Mouse (Mus musculus) spleen, adult 2 months (tissue): ENCODE results near the gene Agpat2. TPM values are rescaled to one million over a fixed set of nuclear protein-coding genes. Genes with fewer than 3 reads are reported as not detected.
A peak's percentile ranks its signal among the peaks of the same experiment; 100 is the strongest.

Source experiments
- DNase-seq, 2 experiments: peaks; one replicate each; pipeline versions ENCODE4 v3.0.0 to v3.0.0-alpha.2; 2012 to 2021; ENCODE audit warnings: low spot score in 2 of 2, low read depth in 1 of 2
- H3K27ac ChIP-seq: fragments of 200-500 bp; 2 replicates; pipeline ENCODE4 v1.5.1; 2012; ENCODE audit warnings: low read length, inconsistent platforms; ENCODE audit not compliant: insufficient read depth
- H3K27me3 ChIP-seq: fragments of 200-500 bp; 2 replicates; pipeline ENCODE4 v1.6.1; 2012; ENCODE audit warnings: mild to moderate bottlenecking, moderate library complexity, low read length, inconsistent platforms; ENCODE audit not compliant: control insufficient read depth, insufficient read depth
- H3K36me3 ChIP-seq: fragments of 200-500 bp; 2 replicates; pipeline ENCODE4 v1.6.1; 2012; ENCODE audit warnings: mild to moderate bottlenecking, low read length, inconsistent platforms; ENCODE audit not compliant: control insufficient read depth, insufficient read depth
- H3K4me1 ChIP-seq: fragments of 200-500 bp; 2 replicates; pipeline ENCODE4 v1.6.1; 2011; ENCODE audit warnings: inconsistent platforms; ENCODE audit not compliant: control insufficient read depth, insufficient read depth, insufficient read length
- H3K4me3 ChIP-seq: fragments of 200-500 bp; 2 replicates; pipeline ENCODE4 v1.5.1; 2011; ENCODE audit warnings: mild to moderate bottlenecking, inconsistent platforms; ENCODE audit not compliant: insufficient read depth, insufficient read length; ENCODE audit errors: extremely low read depth
- CTCF ChIP-seq: fragments of 200-500 bp; IDR thresholded peaks from 2 replicates; pipeline ENCODE4 v1.5.1; 2011; ENCODE audit warnings: mild to moderate bottlenecking, inconsistent platforms; ENCODE audit not compliant: insufficient read depth, insufficient read length, insufficient replicate concordance; ENCODE audit errors: extremely low read depth
- POLR2A ChIP-seq: fragments of 200-500 bp; IDR thresholded peaks from 2 replicates; pipeline ENCODE4 v1.6.1; 2011; ENCODE audit warnings: low read depth, low read length, inconsistent platforms
- WGBS: fragments of 180-500 bp; shearing (Covaris S2); methylation state at CpG from one replicate; pipeline ENCODE4 v1.1.7; 2018; 5-methylcytosine and 5-hydroxymethylcytosine counted together
- polyA plus RNA-seq: library from polyadenylated mRNA; depleted of rRNA; stranded (reverse); fragments of >200 nt; gene quantifications from 2 replicates; pipeline ENCODE4 v1.2.3, GENCODE M21; 2012

The Agpat2 gene
- polyA plus RNA-seq, 1 experiment = 22.7 TPM

DNA sequence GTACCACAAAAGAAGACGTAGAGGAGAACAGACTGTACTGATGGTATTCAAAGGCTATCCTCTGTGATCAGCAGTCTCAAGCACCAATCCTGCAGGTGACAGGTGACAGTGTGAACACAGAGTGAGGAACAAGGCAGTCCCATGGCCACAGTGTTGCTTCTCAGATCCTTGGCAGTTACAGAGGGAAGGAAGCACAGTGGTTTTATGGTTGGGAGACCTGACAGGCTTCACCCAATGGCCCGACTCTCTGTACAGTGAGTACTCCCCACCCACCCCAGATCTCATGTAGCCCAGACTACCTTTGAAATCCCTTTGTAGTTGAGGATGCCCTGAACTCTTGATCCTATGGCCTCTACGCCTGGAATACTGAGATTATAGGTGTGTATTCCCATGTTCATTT lies 21.2 kb upstream of the Agpat2 start:
- Histone ChIP-seq H3K27me3 (peaks cover 6% of the 10 kb centered on the region), H3K27ac (no peak overlapping the region), H3K4me1 (peaks cover 2% of the 10 kb centered on the region; the same call in 1 of the 2 replicates), H3K4me3 (no peak overlapping the region), H3K36me3 (no peaks in the 10 kb centered on the region)
- WGBS = 23% methylated on average over 3 of the region's 3 CpGs
- no peak for TF ChIP-seq CTCF
- TF ChIP-seq POLR2A = no peak
- no peak for DNase-seq

DNA sequence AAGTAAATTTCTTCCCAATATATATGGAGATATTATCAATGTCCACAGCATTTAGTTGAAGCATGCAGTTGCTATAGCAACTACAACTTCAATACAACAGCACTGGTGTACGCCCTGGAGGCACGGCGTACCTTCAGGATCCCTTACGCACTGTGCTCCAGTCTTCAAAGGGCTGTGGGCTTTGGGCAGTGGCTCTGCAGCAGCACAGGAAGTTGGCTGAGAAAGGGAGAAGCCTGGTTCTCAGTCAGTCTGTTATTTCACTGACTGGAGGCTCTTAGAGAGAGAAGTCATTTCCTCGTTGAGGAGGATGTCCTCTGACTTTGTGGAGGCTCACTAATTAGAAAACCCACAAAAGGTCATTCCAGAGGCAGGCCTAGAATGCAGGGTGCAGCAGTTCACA lies 18.8 kb upstream of the Agpat2 start:
- H3K36me3 ChIP-seq = no peaks in the 10 kb centered on the region
- H3K27ac ChIP-seq = no peak overlapping the region
- H3K4me3 ChIP-seq = no peak overlapping the region
- peak in 1 of 2 experiments; percentile 54 for DNase-seq
- H3K27me3 ChIP-seq = 0 out of 2 replicates have a peak, but pooled peaks cover under 1% of the 10 kb centered on the region
- no peak for TF ChIP-seq CTCF
- TF ChIP-seq POLR2A = no peak
- WGBS = 10% methylated on average over 5 of the region's 5 CpGs
- H3K4me1 ChIP-seq = no peaks in the 10 kb centered on the region

DNA sequence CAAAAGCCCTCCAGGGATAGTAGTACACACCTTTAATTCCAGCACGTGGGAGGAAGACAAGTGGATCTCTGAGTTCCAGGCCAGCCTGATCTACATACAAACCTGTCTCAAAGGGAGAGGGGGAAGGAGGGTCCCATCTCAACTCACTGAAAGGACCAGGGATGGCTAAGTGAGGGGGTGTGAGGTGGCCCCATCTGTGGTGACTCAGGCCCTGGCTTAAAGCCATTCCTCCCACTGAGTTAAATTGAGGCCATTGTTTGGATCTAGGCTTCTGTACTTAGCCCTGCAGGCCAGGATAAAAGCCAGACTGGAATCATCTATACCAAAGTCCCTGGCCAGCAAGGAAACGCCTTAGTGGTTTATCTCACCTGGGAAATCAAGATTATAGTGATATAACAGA lies 17.0 kb upstream of the Agpat2 start:
- WGBS = 76% methylated on average over 2 of the region's 2 CpGs
- no peaks in the 10 kb centered on the region for H3K4me1 ChIP-seq
- DNase-seq = no peak
- H3K27ac ChIP-seq = no peak overlapping the region
- no peaks in the 10 kb centered on the region for H3K27me3 ChIP-seq
- TF ChIP-seq POLR2A (no peak), CTCF (no peak)
- H3K4me3 ChIP-seq = no peak overlapping the region
- H3K36me3 ChIP-seq = no peaks in the 10 kb centered on the region

DNA sequence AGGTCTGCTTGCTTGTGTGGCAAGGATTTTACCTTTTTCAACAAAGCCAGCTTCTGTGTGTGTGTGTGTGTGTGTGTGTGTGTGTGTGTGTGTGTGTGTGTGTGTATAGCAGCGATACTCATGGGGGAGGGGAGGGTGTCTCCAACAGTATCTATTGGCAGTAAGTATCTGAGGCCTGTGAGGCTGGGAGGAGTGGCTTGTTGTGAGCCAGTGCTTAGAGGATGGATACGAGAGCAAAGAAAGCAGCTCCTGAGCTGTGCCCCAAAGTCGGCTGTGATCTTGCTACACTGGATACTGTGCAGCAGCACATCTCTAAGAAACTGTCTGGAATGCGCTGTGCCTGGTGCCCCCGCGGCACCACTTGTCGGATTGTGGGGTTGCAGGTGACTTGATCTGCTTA lies 13.7 kb upstream of the Agpat2 start:
- H3K27me3 ChIP-seq = no peaks in the 10 kb centered on the region
- DNase-seq = no peak
- H3K4me1 ChIP-seq = no peaks in the 10 kb centered on the region
- TF ChIP-seq POLR2A (no peak), CTCF (no peak)
- no peak overlapping the region for H3K4me3 ChIP-seq
- 90% methylated on average over 7 of the region's 7 CpGs for WGBS
- H3K36me3 ChIP-seq = no peaks in the 10 kb centered on the region
- no peak overlapping the region for H3K27ac ChIP-seq

DNA sequence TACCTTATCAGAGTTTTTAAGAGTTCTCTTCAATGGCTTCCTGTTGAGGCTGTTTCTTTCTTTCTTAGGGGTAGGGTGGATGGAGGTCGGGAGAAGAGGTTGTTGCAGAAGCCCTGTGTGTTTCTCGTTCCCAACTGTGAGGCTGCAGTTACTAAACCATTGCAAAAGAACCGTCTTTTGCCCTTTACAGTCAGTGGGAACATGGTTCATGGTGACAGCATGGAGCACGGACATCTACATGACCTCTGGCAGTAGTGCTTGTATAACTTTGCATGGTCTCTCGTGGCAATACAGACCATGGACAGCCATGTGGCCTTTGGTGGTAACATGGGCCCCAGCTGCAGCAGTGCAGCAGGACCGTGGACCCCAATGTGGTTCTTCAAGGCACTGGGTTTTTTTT lies 13.1 kb upstream of the Agpat2 start:
- no peaks in the 10 kb centered on the region for H3K27me3 ChIP-seq
- no peak overlapping the region for H3K4me3 ChIP-seq
- no peak for DNase-seq
- H3K4me1 ChIP-seq = no peaks in the 10 kb centered on the region
- no peaks in the 10 kb centered on the region for H3K36me3 ChIP-seq
- TF ChIP-seq POLR2A (no peak), CTCF (no peak)
- 80% methylated on average over 6 of the region's 6 CpGs for WGBS
- no peak overlapping the region for H3K27ac ChIP-seq

DNA sequence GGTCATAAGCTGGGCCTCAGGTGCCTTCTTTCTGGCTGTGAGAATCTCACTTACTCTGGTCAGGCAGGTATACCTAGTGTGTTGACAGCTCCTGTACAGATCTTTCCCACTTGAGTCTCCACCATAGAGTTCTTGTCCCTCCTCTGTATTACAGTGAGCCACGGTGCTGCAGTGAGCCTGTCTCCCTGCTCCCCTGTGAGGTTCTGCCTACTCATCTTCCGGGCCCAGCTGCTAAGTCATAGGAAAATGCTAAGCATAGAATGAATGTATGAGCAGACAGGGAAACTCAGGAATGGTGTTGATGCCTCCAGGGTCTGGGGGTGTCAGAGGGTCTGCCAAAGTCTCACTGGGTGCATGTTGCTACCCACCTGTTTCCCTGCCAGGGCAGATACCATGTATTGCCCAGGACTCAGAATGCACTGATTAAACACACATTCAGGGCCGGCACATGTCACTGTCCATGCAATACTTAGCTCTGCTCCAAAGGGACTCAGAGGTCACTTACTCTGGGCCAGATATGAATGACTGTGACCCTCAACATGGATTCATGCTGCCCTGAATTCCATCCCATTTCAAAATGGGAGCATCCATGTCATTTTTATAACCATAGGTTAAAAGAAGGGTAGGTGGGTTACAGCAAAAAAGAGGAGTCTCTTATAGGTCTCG lies 11.4 kb upstream of the Agpat2 start:
- WGBS = 81% methylated on average over 4 of the region's 4 CpGs

DNA sequence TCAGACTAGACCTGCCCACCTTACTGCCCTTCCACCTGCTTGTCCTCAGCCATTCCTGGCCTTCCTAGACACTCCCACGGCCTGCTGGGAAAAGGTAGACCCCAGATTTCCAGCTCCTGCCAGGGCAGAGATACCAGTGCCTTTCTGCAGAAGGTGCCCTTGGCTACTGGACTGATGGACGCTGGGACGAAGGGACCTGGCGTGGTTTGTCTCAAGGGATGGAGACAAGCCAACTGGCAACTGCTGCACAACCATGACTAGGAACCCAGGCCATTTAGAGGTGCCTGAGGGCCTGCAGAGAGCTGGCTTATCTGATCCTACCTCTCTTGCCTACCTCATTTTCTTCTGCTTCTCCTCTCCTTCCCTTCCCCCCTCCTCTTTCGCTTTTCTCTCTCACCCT lies 10.7 kb upstream of the Agpat2 start:
- no peaks in the 10 kb centered on the region for H3K4me1 ChIP-seq
- WGBS = 79% methylated on average over 5 of the region's 5 CpGs
- TF ChIP-seq CTCF (no peak), POLR2A (no peak)
- no peaks in the 10 kb centered on the region for H3K36me3 ChIP-seq
- no peak overlapping the region for H3K27ac ChIP-seq
- H3K27me3 ChIP-seq = no peaks in the 10 kb centered on the region
- no peak overlapping the region for H3K4me3 ChIP-seq
- no peak for DNase-seq

More for the DNA sequence above, 11.4 kb upstream of the Agpat2 start:
- H3K36me3 ChIP-seq = no peaks in the 10 kb centered on the region
- no peak for TF ChIP-seq POLR2A
- TF ChIP-seq CTCF = no peak
- no peak overlapping the region for H3K4me3 ChIP-seq
- no peak overlapping the region for H3K27ac ChIP-seq
- H3K4me1 ChIP-seq = no peaks in the 10 kb centered on the region
- no peaks in the 10 kb centered on the region for H3K27me3 ChIP-seq
- DNase-seq = no peak
